16 mouse cellular contexts compared by ENCODE assay signal in genomic region chr10:59800826-59801501, GRCm38 (mm10).
A peak's percentile ranks its signal among the peaks of the same experiment; 100 is the strongest.
DNase-seq lines count a peak whose midpoint lies in the region; ATAC-seq lines count a peak whose summit lies in the region.
"Had no signal": no experiment of that assay in that cellular context is flagged by ENCODE, and none has a peak within 500 bp of the region (broad histone marks: within the 10 kb centered on the region; RNA-seq: fewer than 3 reads in every experiment).

No protein-coding gene starts in this region.

- no peaks in the 10 kb centered on the region for H3K27me3 ChIP-seq in heart, embryonic 13.5 days (replicated peaks)
- no peaks in the 10 kb centered on the region for H3K27me3 ChIP-seq in heart, embryonic 12.5 days (replicated peaks)
- no peaks in the 10 kb centered on the region for H3K27me3 ChIP-seq in midbrain, embryonic 14.5 days (ENCODE audit: control insufficient read depth, insufficient read depth, low read length)
- H3K27me3 ChIP-seq: forebrain, embryonic 13.5 days; heart, embryonic 15.5 days had no signal

- no peak; the same call in 1 of the 2 replicates for ATAC-seq in heart, embryonic 13.5 days (ENCODE audit: extremely low read depth, insufficient number of reproducible peaks, low FRiP score, low TSS enrichment)
- ATAC-seq in heart, embryonic 12.5 days (ENCODE audit: insufficient number of reproducible peaks, low FRiP score) = no peak
- peak; percentile 92 for ATAC-seq in erythroblast, adult 5-6 weeks (replicated peaks; ENCODE audit: low FRiP score, poor library complexity, severe bottlenecking)
- ATAC-seq in midbrain, embryonic 14.5 days (ENCODE audit: low FRiP score, low TSS enrichment) = no peak
- ATAC-seq: forebrain, embryonic 13.5 days had no signal

- DNase-seq in liver (peak; percentile 82), adipocyte (ENCODE audit: low spot score) (no peak)
- no peak for DNase-seq in midbrain, embryonic 14.5 days
- DNase-seq in frontal cortex, postnatal 14 days (ENCODE audit: low spot score in 2 of 2) = no peak
- DNase-seq in left cerebral cortex, adult 9 months (ENCODE audit: low spot score in 2 of 2) = no peak
- DNase-seq: adrenal gland, postnatal 36 days; cerebellum, adult 8-10 months; gastrocnemius, postnatal 14 days; kidney, adult 11 months; thymus, adult 18-20 months had no signal

- no peak overlapping the region for H3K9ac ChIP-seq in heart, embryonic 13.5 days
- no peak overlapping the region for H3K9ac ChIP-seq in heart, embryonic 12.5 days
- no peak overlapping the region for H3K9ac ChIP-seq in midbrain, embryonic 14.5 days (replicated peaks; ENCODE audit: low read length)
- H3K9ac ChIP-seq: forebrain, embryonic 13.5 days; heart, embryonic 15.5 days had no signal

- H3K36me3 ChIP-seq in heart, embryonic 13.5 days = peaks cover 17% of the 10 kb centered on the region
- H3K36me3 ChIP-seq in heart, embryonic 12.5 days = peaks cover 10% of the 10 kb centered on the region
- no peaks in the 10 kb centered on the region for H3K36me3 ChIP-seq in midbrain, embryonic 14.5 days (ENCODE audit: control insufficient read depth, insufficient read depth, low read length)
- H3K36me3 ChIP-seq: heart, embryonic 15.5 days had no signal

- no peaks in the 10 kb centered on the region for H3K9me3 ChIP-seq in heart, embryonic 13.5 days
- H3K9me3 ChIP-seq in heart, embryonic 12.5 days (replicated peaks) = peaks cover 7% of the 10 kb centered on the region
- no peaks in the 10 kb centered on the region for H3K9me3 ChIP-seq in midbrain, embryonic 14.5 days (ENCODE audit: control insufficient read depth, low read length)
- H3K9me3 ChIP-seq: forebrain, embryonic 13.5 days had no signal

- H3K27ac ChIP-seq in heart, embryonic 13.5 days (replicated peaks) = 0 out of 2 replicates have a peak overlapping the region, but pooled peaks have one; percentile 38
- no peak overlapping the region for H3K27ac ChIP-seq in heart, embryonic 12.5 days (ENCODE audit: poor library complexity, severe bottlenecking)
- H3K27ac ChIP-seq in midbrain, embryonic 14.5 days (replicated peaks; ENCODE audit: low read depth, low read length) = peak overlapping the region; percentile 37
- H3K27ac ChIP-seq: forebrain, embryonic 13.5 days; heart, embryonic 15.5 days; macrophage had no signal

- no peak overlapping the region for H3K4me2 ChIP-seq in heart, embryonic 13.5 days
- H3K4me2 ChIP-seq in heart, embryonic 12.5 days = no peak overlapping the region
- H3K4me2 ChIP-seq in midbrain, embryonic 14.5 days (ENCODE audit: low read length) = no peak overlapping the region
- H3K4me2 ChIP-seq: forebrain, embryonic 13.5 days; heart, embryonic 15.5 days had no signal

- 70% methylated on average over 12 of the region's 12 CpGs for WGBS in heart, embryonic 13.5 days
- 67% methylated on average over 12 of the region's 12 CpGs for WGBS in heart, embryonic 12.5 days
- 87% methylated on average over 12 of the region's 12 CpGs for WGBS in midbrain, embryonic 14.5 days

- peaks cover 32% of the 10 kb centered on the region for H3K4me1 ChIP-seq in heart, embryonic 13.5 days
- H3K4me1 ChIP-seq in heart, embryonic 12.5 days (replicated peaks) = peaks cover 35% of the 10 kb centered on the region
- H3K4me1 ChIP-seq in midbrain, embryonic 14.5 days (ENCODE audit: control insufficient read depth, insufficient read depth, low read length) = peaks cover 12% of the 10 kb centered on the region

- no peak overlapping the region for H3K4me3 ChIP-seq in heart, embryonic 13.5 days
- no peak overlapping the region for H3K4me3 ChIP-seq in heart, embryonic 12.5 days
- no peak overlapping the region for H3K4me3 ChIP-seq in midbrain, embryonic 14.5 days (replicated peaks; ENCODE audit: low read depth, low read length)
- H3K4me3 ChIP-seq: forebrain, embryonic 13.5 days; heart, embryonic 15.5 days had no signal
